Mouse (Mus musculus) C2C12 (cell line): Measurements from ENCODE around the gene Hipk2.

Source experiments
- CEBPB ChIP-seq: IDR thresholded peaks from one replicate; pipeline ENCODE4 v1.6.1; 2011; ENCODE audit warnings: low read depth, mild to moderate bottlenecking, control low read depth, moderate library complexity
- CTCF ChIP-seq: IDR thresholded peaks from one replicate; pipeline ENCODE4 v1.5.1; 2011; ENCODE audit not compliant: control insufficient read depth, insufficient read depth, insufficient read length
- MAX ChIP-seq: IDR thresholded peaks from one replicate; pipeline ENCODE4 v1.6.1; 2011; ENCODE audit warnings: mild to moderate bottlenecking, control low read depth
- MYOD1 ChIP-seq: IDR thresholded peaks from one replicate; pipeline ENCODE4 v1.6.1; 2011; ENCODE audit warnings: low read depth; ENCODE audit not compliant: control insufficient read depth, insufficient read length
- MYOG ChIP-seq: IDR thresholded peaks from one replicate; pipeline ENCODE4 v1.6.1; 2011; ENCODE audit not compliant: control insufficient read depth, insufficient read length; ENCODE audit errors: extremely low read depth
- USF1 ChIP-seq: IDR thresholded peaks from one replicate; pipeline ENCODE4 v1.6.1; 2011; ENCODE audit warnings: low read depth, mild to moderate bottlenecking, control low read depth, moderate library complexity

DNA sequence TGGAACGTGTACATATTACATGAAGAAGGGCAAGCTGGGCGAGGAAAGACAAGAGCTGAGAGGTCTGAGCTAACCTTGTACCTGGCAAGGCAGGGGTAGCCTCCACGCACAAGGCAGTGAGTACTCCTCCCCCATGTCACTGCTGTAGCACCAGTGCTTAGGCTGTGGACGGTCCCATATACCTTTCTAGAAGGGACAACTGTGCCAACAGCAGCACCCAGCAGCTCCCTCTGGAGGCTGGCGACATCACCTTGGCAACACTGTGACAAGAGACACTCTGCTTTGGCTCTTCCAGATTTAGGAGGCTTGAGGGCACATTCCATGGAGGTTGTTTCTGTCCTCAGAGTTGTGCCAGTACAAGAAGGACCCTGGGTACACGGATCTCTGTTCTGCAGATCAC is 123.5 kb downstream of the Hipk2 start:
- TF ChIP-seq USF1, result no peak
- no peak for TF ChIP-seq CTCF
- no peak for TF ChIP-seq MYOG
- no peak for TF ChIP-seq MYOD1
- TF ChIP-seq MAX, result no peak
- no peak for TF ChIP-seq CEBPB
